Mouse (Mus musculus) kidney, adult 2 months (tissue): ENCODE results near the gene Olfr270. TPM values are rescaled to one million over a fixed set of nuclear protein-coding genes. Genes with fewer than 3 reads are reported as not detected.

ENCODE experiments used
- DNase-seq: peaks from one replicate; pipeline ENCODE4 v3.0.0; 2021
- H3K27ac ChIP-seq: fragments of 200-500 bp; 2 replicates; pipeline ENCODE4 v1.5.1; 2012; ENCODE audit warnings: low read depth, low read length, control low read depth, inconsistent platforms; ENCODE audit not compliant: insufficient read depth
- H3K27me3 ChIP-seq: fragments of 200-500 bp; replicated peaks from 2 replicates; pipeline ENCODE4 v1.6.1; 2012; ENCODE audit warnings: mild to moderate bottlenecking, moderate library complexity, low read length, inconsistent platforms; ENCODE audit not compliant: control insufficient read depth, insufficient read depth
- H3K36me3 ChIP-seq: fragments of 200-500 bp; 2 replicates; pipeline ENCODE4 v1.6.1; 2012; ENCODE audit warnings: mild to moderate bottlenecking, moderate library complexity, low read length, inconsistent platforms; ENCODE audit not compliant: control insufficient read depth, insufficient read depth
- H3K4me1 ChIP-seq: fragments of 200-500 bp; 2 replicates; pipeline ENCODE4 v1.6.1; 2011; ENCODE audit warnings: low read length; ENCODE audit not compliant: control insufficient read depth, insufficient read depth
- H3K4me3 ChIP-seq: fragments of 200-500 bp; 2 replicates; pipeline ENCODE4 v1.5.1; 2011; ENCODE audit warnings: mild to moderate bottlenecking, low read depth, low read length, control low read depth; ENCODE audit not compliant: insufficient read depth
- CTCF ChIP-seq: fragments of 200-500 bp; conservative IDR thresholded peaks from 2 replicates; pipeline ENCODE4 v1.5.1; 2011; ENCODE audit warnings: low read depth, mild to moderate bottlenecking, control low read depth, low read length, moderate library complexity, mixed read lengths; ENCODE audit not compliant: insufficient read depth, insufficient read length
- POLR2A ChIP-seq: fragments of 200-500 bp; IDR thresholded peaks from one replicate; pipeline ENCODE4 v1.6.1; 2011; ENCODE audit warnings: low read depth, low read length, control low read depth
- WGBS: fragments of 180-500 bp; shearing (Covaris S2); methylation state at CpG from one replicate; pipeline ENCODE4 v1.1.7; 2018; 5-methylcytosine and 5-hydroxymethylcytosine counted together
- polyA plus RNA-seq: library from polyadenylated mRNA; depleted of rRNA; stranded (reverse); fragments of >200 nt; gene quantifications from 2 replicates; pipeline ENCODE4 v1.2.3, GENCODE M21; 2012; rRNA removed

Gene Olfr270
- polyA plus RNA-seq = not detected in 2 replicates

GRCm38 (mm10) chr4:52964247-52964646 lies at the start of gene Olfr270:
Gene Olfr270 (plus strand): TSS chr4:52964547.
- Histone ChIP-seq H3K36me3 (no peaks in the 10 kb centered on the region), H3K27ac (no peak within 1 kb of the TSS), H3K4me1 (no peaks in the 10 kb centered on the region), H3K4me3 (no peak within 1 kb of the TSS), H3K27me3 (no peaks in the 10 kb centered on the region)
- no peak for TF ChIP-seq POLR2A
- TF ChIP-seq CTCF = no peak
- DNase-seq = no peak

- Histone ChIP-seq H3K4me1 (no peaks in the 10 kb centered on the region), H3K36me3 (no peaks in the 10 kb centered on the region), H3K27ac (no peak overlapping the region), H3K4me3 (no peak overlapping the region), H3K27me3 (no peaks in the 10 kb centered on the region)
- no peak for DNase-seq
- 79% methylated on average over 6 of the region's 6 CpGs for WGBS
- no peak for TF ChIP-seq POLR2A
- no peak for TF ChIP-seq CTCF
Measured at GRCm38 (mm10) chr4:52916659-52917310, 47.6 kb upstream of the Olfr270 start.

- H3K4me3 ChIP-seq = no peak overlapping the region
- no peaks in the 10 kb centered on the region for H3K27me3 ChIP-seq
- no peaks in the 10 kb centered on the region for H3K4me1 ChIP-seq
- no peaks in the 10 kb centered on the region for H3K36me3 ChIP-seq
- no peak for TF ChIP-seq POLR2A
- TF ChIP-seq CTCF = no peak
- DNase-seq = no peak
- no peak overlapping the region for H3K27ac ChIP-seq
- WGBS = 82% methylated on average over 2 of the region's 2 CpGs
Measured at GRCm38 (mm10) chr4:52917311-52917688, 47.0 kb upstream of the Olfr270 start.

GRCm38 (mm10) chr4:52919078-52919477 lies 45.3 kb upstream of the Olfr270 start, which contains the start of gene Olfr272:
Gene Olfr272 (minus strand): TSS chr4:52919178.
- 85% methylated on average over 2 of the region's 2 CpGs for WGBS
- no peak within 1 kb of the TSS for H3K4me3 ChIP-seq
- TF ChIP-seq CTCF (no peak), POLR2A (no peak)
- H3K4me1 ChIP-seq = no peaks in the 10 kb centered on the region
- no peak within 1 kb of the TSS for H3K27ac ChIP-seq
- H3K36me3 ChIP-seq = no peaks in the 10 kb centered on the region
- no peaks in the 10 kb centered on the region for H3K27me3 ChIP-seq
- DNase-seq = no peak

GRCm38 (mm10) chr4:52930480-52930879 lies 33.9 kb upstream of the Olfr270 start:
- H3K4me3 ChIP-seq = no peak overlapping the region
- H3K4me1 ChIP-seq = no peaks in the 10 kb centered on the region
- DNase-seq = no peak
- no peaks in the 10 kb centered on the region for H3K36me3 ChIP-seq
- H3K27me3 ChIP-seq = no peaks in the 10 kb centered on the region
- 95% methylated on average over 4 of the region's 4 CpGs for whole genome bisulfite sequencing
- TF ChIP-seq CTCF (no peak), POLR2A (no peak)
- no peak overlapping the region for H3K27ac ChIP-seq

GRCm38 (mm10) chr4:52946665-52947064 lies 17.7 kb upstream of the Olfr270 start:
- TF ChIP-seq POLR2A = no peak
- TF ChIP-seq CTCF = no peak
- no peaks in the 10 kb centered on the region for H3K4me1 ChIP-seq
- no peaks in the 10 kb centered on the region for H3K27me3 ChIP-seq
- no peak overlapping the region for H3K4me3 ChIP-seq
- DNase-seq = no peak
- no peak overlapping the region for H3K27ac ChIP-seq
- H3K36me3 ChIP-seq = no peaks in the 10 kb centered on the region

GRCm38 (mm10) chr4:52949005-52949404 lies 15.3 kb upstream of the Olfr270 start:
- no peak for TF ChIP-seq POLR2A
- TF ChIP-seq CTCF = no peak
- Histone ChIP-seq H3K4me1 (no peaks in the 10 kb centered on the region), H3K27ac (no peak overlapping the region), H3K27me3 (no peaks in the 10 kb centered on the region), H3K4me3 (no peak overlapping the region), H3K36me3 (no peaks in the 10 kb centered on the region)
- WGBS = 49% methylated on average over 2 of the region's 2 CpGs
- DNase-seq = no peak

GRCm38 (mm10) chr4:52958693-52959092 lies 5.7 kb upstream of the Olfr270 start:
- H3K27ac ChIP-seq = no peak overlapping the region
- H3K4me1 ChIP-seq = no peaks in the 10 kb centered on the region
- TF ChIP-seq CTCF = peak; percentile 51
- TF ChIP-seq POLR2A = no peak
- no peaks in the 10 kb centered on the region for H3K36me3 ChIP-seq
- peak; percentile 13 for DNase-seq
- no peaks in the 10 kb centered on the region for H3K27me3 ChIP-seq
- 23% methylated on average over 4 of the region's 4 CpGs for WGBS
- no peak overlapping the region for H3K4me3 ChIP-seq
